Mouse (Mus musculus): ENCODE measurements around the gene Cd80.

GRCm38 (mm10) chr16:38448458-38448857 lies 6.9 kb upstream of the Cd80 start:
- TF ChIP-seq CTCF (IDR thresholded peaks at IDR 0.05; ENCODE audit: extremely low read depth, insufficient read depth, low read length): no peak
- TF ChIP-seq POLR2A (IDR thresholded peaks at IDR 0.05; ENCODE audit: extremely low read depth, insufficient read depth, low read length): no peak

Data from cortical plate, adult 2 months (tissue).